ENCODE assay signal across 12 mouse cellular contexts in the genomic region with DNA sequence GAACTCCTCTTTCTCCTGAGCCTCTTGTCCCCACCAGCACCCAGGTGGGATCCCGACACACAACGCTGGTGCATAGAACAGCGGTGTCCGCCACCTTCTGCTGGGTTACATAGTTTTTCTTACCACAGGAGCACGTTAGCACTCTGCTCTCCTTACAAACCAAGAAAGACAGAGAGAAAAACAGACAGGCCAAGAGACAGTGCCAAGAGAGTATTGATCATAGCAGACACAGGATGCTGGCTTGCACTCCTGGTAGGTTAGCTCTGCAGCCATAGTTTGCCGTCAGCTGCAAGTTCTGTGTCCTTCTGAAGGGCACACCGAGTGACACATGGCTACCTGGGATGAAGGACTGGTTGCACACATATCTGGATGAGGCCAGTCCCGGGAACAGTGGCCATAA. TPM values are rescaled to one million over a fixed set of nuclear protein-coding genes. Genes with fewer than 3 reads are reported as not detected.
DNase-seq lines count a peak whose midpoint lies in the region; ATAC-seq and TF ChIP-seq lines count a peak whose summit lies in the region.
"Had no signal": no experiment of that assay in that cellular context is flagged by ENCODE, and none has a peak within 500 bp of the region (broad histone marks: within the 10 kb centered on the region; RNA-seq: fewer than 3 reads in every experiment).

No protein-coding gene starts in this region.

- no peak for ATAC-seq in cerebellum, adult (ENCODE audit: insufficient number of reproducible peaks, low FRiP score, low TSS enrichment)
- ATAC-seq in kidney, embryonic 15.5 days (replicated peaks; ENCODE audit: low FRiP score) = no peak
- ATAC-seq in intestine, postnatal 0 days = no peak
- no peak for ATAC-seq in megakaryocyte progenitor cell, adult 5-6 weeks (replicated peaks; ENCODE audit: poor library complexity)

- H3K4me2 ChIP-seq in kidney, embryonic 15.5 days = no peak overlapping the region; the same call in none of the 2 replicates
- H3K4me2 ChIP-seq in intestine, postnatal 0 days (replicated peaks; ENCODE audit: low read depth) = no peak overlapping the region
- H3K4me2 ChIP-seq: midbrain, embryonic 12.5 days had no signal

- no peak for TF ChIP-seq CTCF in intestine, postnatal 0 days (IDR thresholded peaks at IDR 0.05; ENCODE audit: low read depth)

- H3K27me3 ChIP-seq in kidney, embryonic 15.5 days = peaks cover 3% of the 10 kb centered on the region; the same call in 1 of the 2 replicates
- H3K27me3 ChIP-seq in intestine, postnatal 0 days (replicated peaks; ENCODE audit: control insufficient read depth, insufficient read depth, low read length) = no peaks in the 10 kb centered on the region
- H3K27me3 ChIP-seq: midbrain, embryonic 12.5 days had no signal

- H3K9ac ChIP-seq in kidney, embryonic 15.5 days = no peak overlapping the region
- H3K9ac ChIP-seq in intestine, postnatal 0 days (ENCODE audit: low read depth, low read length) = no peak overlapping the region
- H3K9ac ChIP-seq: midbrain, embryonic 12.5 days had no signal

- H3K9me3 ChIP-seq in kidney, embryonic 15.5 days (replicated peaks) = no peaks in the 10 kb centered on the region
- H3K9me3 ChIP-seq in intestine, postnatal 0 days (ENCODE audit: control insufficient read depth) = no peaks in the 10 kb centered on the region
- H3K9me3 ChIP-seq: G1E had no signal

- 0 out of 2 replicates have a peak overlapping the region, but pooled peaks have one; percentile 24 for H3K27ac ChIP-seq in kidney, embryonic 15.5 days
- H3K27ac ChIP-seq in intestine, postnatal 0 days (ENCODE audit: low read depth, low read length) = peak overlapping the region; percentile 57; the same call in 1 of the 2 replicates
- H3K27ac ChIP-seq: midbrain, embryonic 12.5 days had no signal

- DNase-seq in cerebellum, adult 11-12 months = peak; percentile 32
- DNase-seq in kidney, adult 18-20 months = no peak
- DNase-seq in 3134 (ENCODE audit: extremely low read depth, insufficient read length, low spot score) = peak; percentile 39
- no peak for DNase-seq in spleen, postnatal 36 days (ENCODE audit: low spot score in 2 of 2)
- DNase-seq: gastrocnemius, postnatal 14 days; layer of hippocampus, postnatal 36 days had no signal

- WGBS in kidney, embryonic 15.5 days = 90% methylated on average over 8 of the region's 8 CpGs
- WGBS in intestine, postnatal 0 days = 57% methylated on average over 8 of the region's 8 CpGs

- H3K4me3 ChIP-seq in kidney, embryonic 15.5 days (replicated peaks) = no peak overlapping the region
- H3K4me3 ChIP-seq in intestine, postnatal 0 days (ENCODE audit: low read depth, low read length) = no peak overlapping the region
- H3K4me3 ChIP-seq: midbrain, embryonic 12.5 days had no signal

- H3K4me1 ChIP-seq in kidney, embryonic 15.5 days = peaks cover 46% of the 10 kb centered on the region
- H3K4me1 ChIP-seq in intestine, postnatal 0 days (replicated peaks; ENCODE audit: control insufficient read depth, insufficient read depth, low read length) = no peaks in the 10 kb centered on the region; the same call in 1 of the 2 replicates

- H3K36me3 ChIP-seq in kidney, embryonic 15.5 days = no peaks in the 10 kb centered on the region
- H3K36me3 ChIP-seq in intestine, postnatal 0 days (ENCODE audit: control insufficient read depth, insufficient read depth) = no peaks in the 10 kb centered on the region
- H3K36me3 ChIP-seq: G1E; midbrain, embryonic 12.5 days had no signal

RNA-seq across cellular contexts. Expression of gene Vgll4, which starts 39.1 kb away (rescaled TPM):
- 106 and 110 TPM in 2 replicates for polyA plus RNA-seq in kidney, embryonic 15.5 days (2015; fragmentation: Nextera tagmentation; extraction: Ambion mirVana)
- 31.1 and 33.0 TPM in 2 replicates for polyA plus RNA-seq in intestine, postnatal 0 days (2015; fragmentation: Nextera tagmentation; extraction: Ambion mirVana)
- 11.8 and 14.0 TPM in 2 replicates for total RNA-seq in megakaryocyte progenitor cell, adult 5-6 weeks (2015)
- total RNA-seq in megakaryocyte progenitor cell, adult 5-6 weeks (2017) = 23.1 and 28.5 TPM in 2 replicates

Comparison
In these comparisons a context has a peak if more than half of its experiments do, and no peak if none do; other contexts are left out.
1. DNase-seq: peak in cerebellum, adult 11-12 months (single experiment) and 3134 (single experiment); none in kidney, adult 18-20 months (single experiment) and spleen, postnatal 36 days (0 of 2).